Mouse (Mus musculus): ENCODE measurements around the gene Gm28827. TPM values are rescaled to one million over a fixed set of nuclear protein-coding genes. Genes with fewer than 3 reads are reported as not detected.
"Not testable (repeated sequence)": the region's sequence is repeated elsewhere in the genome, so short reads cannot be mapped to it uniquely, and the experiment has no call there.

Gm28827 gene
- polyA plus RNA-seq (2015; fragmentation: Nextera tagmentation; extraction: Ambion mirVana) = not detected in 2 replicates

GRCm38 (mm10) chrY:83030647-83031046 lies at the start of gene Gm28827:
Gm28827 (plus strand) TSS chrY:83030947.
- not testable (repeated sequence) for H3K27ac ChIP-seq (ENCODE audit: low read depth, low read length); H3K36me3 ChIP-seq (ENCODE audit: control insufficient read depth, insufficient read depth); H3K4me3 ChIP-seq (ENCODE audit: low read depth, low read length); H3K4me2 ChIP-seq (replicated peaks; ENCODE audit: low read depth); H3K9me3 ChIP-seq (ENCODE audit: control insufficient read depth); ATAC-seq; H3K27me3 ChIP-seq (replicated peaks; ENCODE audit: control insufficient read depth, insufficient read depth, low read length); H3K4me1 ChIP-seq (replicated peaks; ENCODE audit: control insufficient read depth, insufficient read depth, low read length); H3K9ac ChIP-seq (ENCODE audit: low read depth, low read length)
- WGBS = no CpG with 5 or more reads among the region's 6 CpGs
